Mouse (Mus musculus) layer of hippocampus, adult 9-11 months (tissue): Measurements from ENCODE around the gene Srpk2.
A peak's percentile ranks its signal among the peaks of the same experiment; 100 is the strongest.
"Not testable (repeated sequence)": the region's sequence is repeated elsewhere in the genome, so short reads cannot be mapped to it uniquely, and the experiment has no call there.

ENCODE experiments used
- DNase-seq: peaks from one replicate; pipeline ENCODE4 v3.0.0; 2022

Srpk2 gene

DNA sequence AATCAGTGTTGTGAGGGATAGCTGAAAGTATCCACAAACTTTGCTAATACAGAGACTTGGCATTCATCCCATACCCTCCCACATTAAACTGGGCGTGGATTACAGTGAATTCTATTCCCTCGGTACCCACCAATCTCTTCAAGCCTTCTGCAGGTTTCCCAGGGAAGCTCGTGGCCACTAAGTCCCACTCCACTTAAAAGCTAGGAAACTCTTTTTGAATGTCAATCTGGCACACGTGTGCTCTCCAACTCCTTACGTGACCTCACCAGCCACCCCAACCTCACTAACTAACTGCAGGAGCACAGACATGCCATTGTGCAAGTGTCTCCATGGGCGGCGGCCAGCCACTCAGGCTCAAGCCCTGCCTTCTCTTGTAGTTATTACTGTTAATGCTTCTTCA lies 12.3 kb downstream of the Srpk2 start:
- DNase-seq = no peak

DNA sequence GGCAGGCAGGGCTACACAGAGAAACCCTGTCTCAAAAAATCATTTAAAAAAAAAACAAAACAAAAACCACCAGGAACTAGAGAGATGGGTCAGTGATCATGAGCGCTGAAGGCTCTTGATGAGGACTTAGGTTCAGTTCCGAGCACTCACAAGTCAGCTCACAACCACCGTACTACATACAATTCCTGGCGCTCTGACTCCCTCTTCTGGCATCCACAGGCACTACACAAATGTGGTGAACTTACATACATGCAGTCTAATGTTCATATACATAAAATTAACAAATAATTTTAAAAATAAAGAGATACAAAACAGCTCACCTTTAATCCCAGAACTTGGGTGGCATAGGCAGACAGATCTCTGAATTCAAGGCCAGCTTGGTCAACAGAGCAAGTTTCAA lies 13.5 kb downstream of the Srpk2 start:
- no peak for DNase-seq

DNA sequence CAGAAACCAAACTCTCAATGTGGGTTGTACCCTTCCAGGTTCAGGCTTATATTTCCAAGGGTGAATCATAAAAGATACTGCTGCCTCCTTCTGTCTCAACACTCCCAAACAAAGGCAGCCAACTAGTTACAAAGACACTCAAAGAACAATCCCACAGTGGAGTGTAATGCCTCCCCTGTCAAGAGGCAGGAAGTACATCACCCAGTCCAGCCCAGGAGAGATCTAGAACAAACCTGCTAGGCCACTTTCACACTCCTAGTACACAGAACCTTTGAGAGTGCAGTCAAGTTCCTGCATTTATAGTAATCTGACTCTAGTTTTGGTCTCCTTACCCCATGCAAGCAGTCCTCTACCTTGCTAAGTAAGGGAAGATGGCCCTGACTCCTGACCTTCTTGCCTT lies 18.5 kb downstream of the Srpk2 start:
- no peak for DNase-seq

DNA sequence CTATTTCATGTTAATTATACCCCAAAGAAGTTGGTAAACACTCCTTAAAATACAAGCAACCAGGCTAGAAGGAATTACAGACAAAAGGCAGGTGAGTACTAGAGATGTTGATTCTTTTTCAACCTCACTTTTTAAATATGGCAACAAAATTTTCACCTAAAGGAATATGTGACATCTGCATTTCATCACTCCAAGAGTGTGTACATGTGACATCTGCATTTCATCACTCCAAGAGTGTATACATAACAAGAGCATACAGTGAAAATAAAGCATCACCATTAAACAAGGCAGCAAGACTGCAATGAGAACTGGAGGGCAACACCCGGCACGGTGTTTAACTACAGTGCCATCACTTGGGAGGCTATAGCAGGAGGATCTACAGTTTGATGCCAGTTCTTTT lies 23.2 kb downstream of the Srpk2 start:
- DNase-seq = no peak

DNA sequence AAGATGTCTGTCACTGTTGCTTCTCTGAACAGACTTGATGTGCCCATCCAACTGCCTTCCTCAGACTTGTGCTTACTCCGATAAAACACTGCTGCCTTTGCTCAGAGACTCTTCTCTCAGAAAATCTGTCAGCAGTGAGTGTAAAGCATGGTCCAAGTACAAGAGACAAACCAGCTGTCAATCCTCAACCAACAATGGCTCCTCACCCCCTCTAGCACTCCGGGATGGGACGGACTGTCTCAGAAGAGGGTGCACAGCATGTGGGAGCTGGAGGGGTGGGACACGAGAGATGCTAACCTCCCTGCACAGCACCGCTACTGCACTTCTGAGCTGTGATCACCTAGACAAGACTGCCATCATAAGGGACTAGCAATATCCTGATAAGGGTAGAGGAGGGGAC lies 26.4 kb downstream of the Srpk2 start:
- DNase-seq = no peak

DNA sequence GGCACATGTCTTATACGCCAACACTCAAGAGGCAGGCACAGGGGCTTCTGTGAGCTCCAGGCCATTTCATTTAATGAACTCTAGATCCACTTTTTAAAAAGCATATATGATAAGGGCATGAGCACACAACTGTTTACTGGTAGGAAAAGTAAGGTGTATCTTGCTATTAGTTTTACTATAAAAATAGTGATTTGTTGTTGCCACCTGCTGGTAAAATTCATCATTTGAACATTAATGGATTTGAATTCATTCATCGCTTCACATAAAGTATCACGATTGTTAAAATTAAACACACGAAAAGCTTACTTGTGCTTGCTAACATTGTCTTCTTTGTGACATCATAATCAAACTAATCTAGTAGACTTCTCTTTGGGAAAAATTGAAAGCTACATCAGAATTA lies 27.8 kb downstream of the Srpk2 start:
- DNase-seq = no peak

DNA sequence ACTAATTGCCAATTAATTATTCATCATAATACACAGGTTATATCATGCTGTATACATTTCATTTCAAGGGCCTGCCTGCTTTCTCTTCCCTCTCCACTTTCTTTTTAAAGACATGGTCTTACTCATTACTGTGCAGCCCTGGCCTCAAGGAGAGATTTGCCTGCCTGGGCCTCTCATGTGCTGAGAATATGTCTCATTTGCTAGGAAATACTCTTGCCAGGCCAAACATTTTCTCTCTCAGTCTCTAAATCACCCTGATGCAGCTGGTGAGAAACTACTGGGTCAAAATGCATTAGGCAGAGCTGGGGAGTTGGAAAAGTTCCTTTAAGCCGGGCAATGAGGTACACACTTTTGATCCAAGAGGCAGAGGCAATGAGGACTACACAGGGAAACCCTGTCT lies 29.4 kb downstream of the Srpk2 start:
- DNase-seq = no peak

DNA sequence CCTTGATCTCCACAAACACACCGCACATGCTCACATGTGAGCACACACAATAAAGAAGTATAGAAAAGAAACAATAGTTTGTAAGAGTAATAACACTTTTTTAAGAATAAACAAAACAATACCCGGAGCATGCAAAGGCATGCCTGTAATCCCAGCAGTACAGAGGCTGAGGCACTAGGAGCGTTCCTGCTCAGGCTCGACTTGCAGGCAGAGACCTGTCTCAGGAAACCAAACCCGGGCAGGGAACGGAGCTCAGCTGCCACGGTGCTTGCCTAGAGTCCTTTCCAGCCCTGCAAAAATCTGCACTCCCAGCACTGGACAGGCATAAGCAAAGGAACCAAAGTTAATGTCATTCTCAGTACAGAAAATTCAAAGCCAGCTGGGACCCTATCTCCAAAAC lies 32.1 kb downstream of the Srpk2 start:
- DNase-seq = no peak

DNA sequence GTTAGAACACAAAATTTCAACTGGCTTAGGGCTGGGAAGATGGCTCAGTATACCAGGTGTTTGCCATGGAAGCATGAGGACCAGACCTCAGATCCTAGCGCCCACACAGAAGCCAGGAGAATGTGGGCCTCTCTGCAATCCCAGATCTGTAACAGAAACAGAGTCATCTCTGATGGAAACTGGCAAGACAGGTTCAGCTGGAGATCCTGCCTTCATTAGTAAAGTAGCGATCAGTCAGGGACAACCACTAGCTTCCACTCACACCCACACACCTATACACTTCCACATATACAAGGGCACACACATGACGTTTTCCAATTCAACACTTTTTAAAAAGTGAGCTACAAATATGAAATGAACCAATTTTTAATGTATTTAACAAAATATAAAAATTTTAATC lies 32.6 kb downstream of the Srpk2 start:
- no peak for DNase-seq

DNA sequence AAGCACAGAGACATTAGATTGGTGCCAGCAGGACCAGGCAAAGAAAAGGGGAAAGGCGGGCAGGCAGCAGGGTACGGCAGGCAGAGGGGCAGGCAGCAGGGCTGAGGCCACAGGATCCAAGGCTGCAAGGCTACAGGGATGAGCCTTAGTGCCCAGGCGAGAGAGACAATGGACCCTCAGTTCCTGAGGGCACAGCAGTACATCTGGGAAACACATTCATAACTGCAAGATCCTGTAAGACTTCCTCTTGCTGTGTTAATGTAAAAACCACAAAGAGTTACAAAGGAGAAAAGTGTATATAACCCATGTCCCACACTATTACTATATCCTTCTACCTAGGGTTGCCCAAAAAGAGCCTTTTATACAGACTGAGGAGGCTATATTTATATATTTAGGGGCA lies 33.9 kb downstream of the Srpk2 start:
- no peak for DNase-seq

DNA sequence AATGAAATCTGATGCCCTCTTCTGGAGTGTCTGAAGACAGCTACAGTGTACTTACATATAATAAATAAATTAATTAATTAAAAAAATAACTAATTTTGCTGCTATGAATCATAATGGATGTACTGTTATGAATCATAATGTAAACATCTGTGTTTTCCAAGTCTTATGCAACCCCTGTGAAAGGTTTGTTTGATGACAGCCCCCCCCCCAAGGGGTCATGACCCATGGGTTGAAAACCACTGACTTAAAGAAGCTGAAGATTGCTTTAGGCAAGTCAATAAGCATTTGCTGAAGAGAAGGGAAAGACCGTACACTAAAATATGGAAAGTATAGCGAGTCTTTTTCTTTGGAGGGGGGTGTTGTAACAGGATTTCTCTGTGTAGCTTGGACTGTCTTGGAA lies 35.2 kb downstream of the Srpk2 start:
- no peak for DNase-seq

DNA sequence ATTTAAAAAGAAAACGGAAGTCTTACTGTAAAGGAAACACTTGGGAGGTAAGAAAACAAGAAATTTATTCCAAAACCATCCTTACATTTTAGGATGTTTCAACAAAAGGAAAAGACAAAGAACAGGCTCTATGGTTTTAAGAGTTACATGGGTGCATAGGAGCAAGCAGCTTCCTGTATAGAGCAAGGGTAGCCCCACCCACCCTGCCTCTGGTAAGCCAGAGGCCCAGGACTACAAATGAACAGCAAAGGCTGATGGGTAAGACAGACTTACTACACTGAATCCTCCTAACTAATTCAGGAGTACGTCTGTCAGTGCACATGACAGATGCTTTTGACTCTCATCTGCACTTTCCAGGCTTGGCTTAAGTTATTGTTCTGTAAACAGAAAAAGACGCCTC lies 38.7 kb downstream of the Srpk2 start:
- DNase-seq = no peak

DNA sequence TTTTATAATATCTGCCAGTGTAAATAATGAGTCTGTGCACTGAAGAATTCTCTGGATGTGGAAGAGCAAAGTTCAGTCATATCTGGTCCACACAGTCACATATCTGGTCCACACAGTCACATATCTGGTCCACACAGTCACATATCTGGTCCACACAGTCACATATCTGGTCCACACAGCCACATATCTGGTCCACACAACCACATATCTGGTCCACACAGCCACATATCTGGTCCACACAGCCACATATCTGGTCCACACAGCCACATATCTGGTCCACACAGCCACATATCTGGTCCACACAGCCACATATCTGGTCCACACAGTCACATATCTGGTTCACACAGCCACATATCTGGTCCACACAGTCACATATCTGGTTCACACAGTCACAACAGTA lies 45.2 kb downstream of the Srpk2 start:
- DNase-seq = not testable (repeated sequence)

DNA sequence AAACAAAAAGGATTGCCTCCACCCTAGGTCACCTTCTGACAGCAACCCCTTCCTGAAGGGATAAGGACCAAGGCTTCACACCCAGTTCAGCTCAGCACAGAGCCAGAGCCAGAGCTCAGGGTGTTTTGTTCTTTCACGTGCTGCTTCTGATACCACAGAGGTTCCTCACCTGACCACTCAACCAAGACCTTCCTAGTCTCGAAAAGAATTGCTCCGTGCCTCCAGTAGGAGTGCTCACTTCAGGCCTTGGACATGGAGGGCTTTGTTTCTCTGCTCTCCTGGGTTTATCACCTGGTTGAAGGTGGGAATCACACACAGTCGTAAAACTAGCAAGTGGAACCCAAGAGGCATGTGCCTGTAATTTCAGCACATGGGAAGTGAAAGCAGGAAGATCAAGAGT lies 46.4 kb downstream of the Srpk2 start:
- DNase-seq = no peak

DNA sequence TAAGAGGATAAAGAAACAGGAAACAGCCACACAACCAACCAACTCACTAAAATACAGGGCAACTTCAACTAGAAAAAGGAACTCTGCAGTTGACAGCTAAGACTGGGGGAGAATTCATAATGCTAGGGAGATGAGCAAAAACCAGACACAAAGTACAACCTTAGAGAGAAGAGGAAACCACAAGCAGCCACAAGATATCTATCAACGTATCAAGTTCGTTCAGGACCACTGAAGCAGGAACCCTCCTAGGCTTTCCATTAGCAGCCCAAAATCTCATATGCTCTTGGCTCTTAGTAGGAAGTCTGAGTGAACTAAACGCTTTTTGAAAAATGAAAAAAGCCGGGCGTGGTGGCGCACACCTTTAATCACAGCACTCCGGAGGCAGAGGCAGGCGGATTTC lies 47.1 kb downstream of the Srpk2 start:
- DNase-seq = no peak

DNA sequence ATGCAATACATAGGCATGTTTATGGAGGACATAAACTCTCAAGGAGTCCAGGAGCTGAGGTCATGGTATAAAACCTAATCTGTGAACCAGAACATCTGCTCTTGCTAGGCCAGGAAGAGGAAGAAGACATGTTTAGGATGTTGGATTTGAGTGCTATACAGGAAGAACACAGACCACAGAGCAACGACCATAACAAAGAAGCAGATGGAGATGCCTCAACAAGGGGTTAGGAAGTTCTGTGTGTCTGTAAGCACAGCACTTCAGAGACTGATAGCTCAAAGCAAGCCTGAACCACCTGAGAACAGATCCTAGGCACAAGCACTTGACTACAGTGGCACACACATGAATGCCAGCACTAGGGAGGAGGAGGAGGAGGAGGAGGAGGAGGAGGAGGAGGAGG lies 52.9 kb downstream of the Srpk2 start:
- no peak for DNase-seq

DNA sequence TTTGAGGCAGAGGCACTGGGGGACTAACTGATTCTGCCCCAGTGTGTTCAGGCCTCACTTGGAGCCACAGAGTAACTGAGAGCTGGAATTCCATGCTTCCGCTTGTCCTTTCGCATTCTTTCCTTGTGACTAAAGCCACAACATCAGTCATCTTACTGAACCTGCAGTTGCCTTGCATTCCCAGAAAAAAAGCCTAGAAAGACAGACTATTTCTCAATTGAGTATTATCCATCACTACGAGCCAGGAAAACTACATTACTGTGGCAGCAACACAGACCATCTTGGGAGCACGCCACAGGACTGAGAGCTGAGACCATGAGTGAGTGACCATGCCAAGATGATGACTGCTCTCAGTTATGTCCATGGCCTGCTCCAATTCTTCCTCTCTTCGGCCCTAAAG lies 57.2 kb downstream of the Srpk2 start:
- no peak for DNase-seq

DNA sequence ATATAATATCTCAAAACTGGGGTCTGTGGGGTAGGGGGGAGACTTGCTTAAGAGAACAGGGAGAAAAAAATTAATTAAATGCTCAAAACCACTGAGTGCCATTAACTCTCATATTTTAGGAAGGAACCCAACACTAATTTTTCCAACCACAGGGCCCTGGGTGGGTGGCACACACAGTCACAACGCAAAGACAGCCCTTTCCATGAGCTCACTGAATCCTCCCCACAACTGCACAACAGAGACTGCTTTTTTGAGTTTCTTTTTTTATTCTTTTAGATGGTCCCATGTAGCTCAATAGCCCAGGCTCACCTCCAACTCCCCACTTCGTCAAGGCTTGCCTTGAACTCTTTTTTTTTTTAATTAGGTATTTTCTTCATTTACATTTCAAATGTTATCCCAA lies 58.2 kb downstream of the Srpk2 start:
- DNase-seq = no peak

DNA sequence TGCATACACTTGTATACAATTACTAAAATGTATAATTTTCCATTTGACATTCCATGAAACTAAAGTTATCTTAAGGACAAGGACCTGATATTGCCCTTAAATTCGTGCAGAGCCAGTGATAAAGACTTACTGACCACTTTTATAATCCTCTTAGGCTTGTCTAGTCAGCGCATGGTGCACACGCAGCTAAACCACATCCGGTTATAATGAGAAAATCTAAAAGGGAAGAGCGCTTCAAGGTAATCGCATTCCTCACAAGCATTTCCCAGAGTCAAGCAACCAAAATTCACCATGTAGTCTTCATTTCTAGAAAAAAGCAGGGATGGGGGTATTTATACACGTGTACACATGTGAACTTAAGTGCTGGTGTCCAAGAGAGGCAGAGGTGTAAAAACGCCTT lies 63.8 kb downstream of the Srpk2 start:
- DNase-seq = no peak

DNA sequence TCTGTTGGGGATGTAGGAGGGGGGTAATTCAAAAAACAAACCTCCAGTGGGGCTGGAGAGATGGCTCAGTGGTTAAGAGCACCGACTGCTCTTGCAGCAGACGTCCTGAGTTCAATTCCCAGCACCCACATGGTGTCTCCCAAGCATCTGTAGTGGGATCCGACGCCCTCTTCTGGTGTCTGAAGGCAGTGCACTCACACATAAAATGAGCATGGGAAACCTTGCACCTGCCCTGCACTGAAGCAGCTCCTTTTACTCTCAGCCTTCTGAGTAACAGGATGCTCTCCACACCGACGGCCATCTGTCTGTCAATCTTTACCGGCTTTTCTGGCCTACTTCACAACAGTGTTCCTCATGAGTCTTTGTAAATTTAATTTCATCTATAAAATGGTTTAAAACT lies 65.8 kb downstream of the Srpk2 start:
- DNase-seq = no peak

DNA sequence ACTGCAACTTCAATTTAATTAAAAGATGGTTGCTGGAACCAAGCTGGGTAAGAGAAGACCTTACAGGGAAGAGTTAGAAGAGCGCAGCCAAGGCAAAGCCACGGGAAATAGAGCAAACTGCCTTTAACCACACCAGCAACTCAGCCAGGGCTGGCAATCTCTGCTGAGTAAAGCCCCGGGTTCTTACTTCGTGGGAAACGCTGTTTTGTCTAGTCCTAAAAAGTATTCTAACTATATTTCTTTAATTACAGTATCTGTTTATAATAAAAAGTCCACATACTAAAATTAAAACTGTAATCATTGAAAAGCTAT lies 67.4 kb downstream of the Srpk2 start:
- no peak for DNase-seq

DNA sequence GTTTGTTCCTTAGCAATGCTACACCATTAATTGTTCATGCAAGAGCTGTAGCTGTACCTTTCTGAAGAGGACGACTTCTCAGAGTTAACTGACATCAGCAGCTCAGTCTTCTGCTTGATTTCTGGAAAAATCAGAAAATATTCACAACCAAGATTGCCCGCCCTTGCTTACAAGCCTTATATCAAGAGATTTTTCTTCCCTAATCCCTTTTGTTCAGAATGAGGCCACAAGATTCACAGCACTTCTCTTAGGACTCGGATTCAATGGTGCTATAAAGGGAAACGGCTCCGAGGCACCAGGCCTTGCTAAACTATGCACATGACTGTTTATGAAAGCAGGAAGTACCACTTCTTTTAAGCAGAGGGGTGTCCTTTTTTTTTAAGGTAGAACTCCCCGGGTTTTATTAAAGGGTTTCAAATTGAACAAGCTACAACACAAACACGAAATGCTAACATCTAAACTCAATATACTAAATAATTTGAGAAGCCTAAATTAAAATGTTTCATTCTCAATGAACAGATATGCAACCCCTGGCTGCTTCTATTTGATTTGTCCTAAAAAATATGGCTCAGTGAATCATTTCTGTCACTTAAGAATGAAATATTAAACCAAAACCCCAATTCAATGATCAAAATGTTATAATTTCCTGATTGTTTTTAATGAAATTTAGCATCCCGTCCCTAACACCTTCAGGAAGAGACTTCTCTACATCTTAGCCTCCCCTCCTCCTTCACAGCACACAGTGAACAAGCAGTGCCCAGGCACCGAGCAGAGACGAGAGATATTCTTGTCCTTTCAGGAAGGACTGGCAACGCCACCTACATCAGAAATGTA lies 67.9 kb downstream of the Srpk2 start:
- DNase-seq = peak; percentile 73

DNA sequence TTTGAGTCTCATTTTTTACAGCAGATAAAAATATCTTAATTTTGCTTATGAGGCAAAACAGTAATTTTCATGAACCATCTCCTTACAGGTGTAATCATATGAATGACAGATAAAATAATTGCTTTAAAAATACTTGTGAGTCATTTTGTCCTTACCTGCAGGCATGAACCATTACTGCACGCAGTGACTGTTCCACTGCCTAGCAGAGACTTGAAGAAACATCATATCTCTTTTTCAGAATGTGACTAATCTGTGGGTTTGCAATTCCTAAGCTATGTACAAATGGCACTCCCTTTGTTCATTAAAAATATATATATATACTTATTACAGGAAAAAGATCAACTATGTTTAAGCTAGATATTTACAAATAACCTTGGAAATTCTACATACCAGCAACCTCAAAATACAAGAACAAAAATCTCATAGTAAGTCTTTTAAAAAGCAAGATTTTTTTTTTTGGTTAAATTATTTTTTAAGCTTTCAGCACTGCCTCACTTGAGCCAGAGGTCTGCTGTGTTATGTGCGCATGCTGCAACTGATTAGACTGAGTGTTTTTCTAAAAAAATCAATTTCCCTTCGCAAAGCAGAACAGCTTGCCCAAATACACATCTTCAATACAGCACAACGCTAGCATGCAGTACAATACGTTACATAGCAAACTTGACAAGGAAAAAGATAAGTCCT lies 68.7 kb downstream of the Srpk2 start:
- DNase-seq = no peak

DNA sequence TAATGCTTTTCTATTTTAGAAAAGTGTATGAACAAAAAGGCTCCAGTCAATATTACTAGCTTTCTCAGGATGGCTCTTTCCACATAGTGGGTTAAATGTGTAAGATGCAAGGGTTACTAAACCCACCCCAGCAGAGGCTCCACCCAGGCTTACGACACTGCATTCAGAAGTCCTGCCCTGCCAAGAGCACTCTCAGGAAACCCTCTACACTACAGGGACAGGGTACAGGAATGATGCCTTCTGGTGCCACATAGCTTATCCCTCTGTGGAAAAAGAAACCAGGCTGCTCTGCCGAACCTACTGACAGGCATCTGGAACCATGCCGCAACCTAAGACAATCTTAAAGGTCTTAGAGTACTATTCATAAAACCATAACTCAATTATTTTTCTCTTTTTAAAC lies 71.6 kb downstream of the Srpk2 start:
- DNase-seq = no peak
